Mouse (Mus musculus) heart, postnatal 10 days (tissue): Measurements from ENCODE around the gene Stambp. TPM values are rescaled to one million over a fixed set of nuclear protein-coding genes. Genes with fewer than 3 reads are reported as not detected.
"Not testable (repeated sequence)": the region's sequence is repeated elsewhere in the genome, so short reads cannot be mapped to it uniquely, and the experiment has no call there.

Source experiments
- DNase-seq, 2 experiments: peaks; one replicate each; pipeline ENCODE4 v3.0.0; 2021
- intact Hi-C: fragments of 180-260 bp; cut with DNase I; formaldehyde crosslinking; loops from one replicate; pipeline ENCODE4 v1.15.1; 2025
- total RNA-seq, 2 experiments: library from RNA; stranded (reverse); gene quantifications; 2 replicates each; pipeline ENCODE4 v1.2.3; 2021

Gene Stambp
- 10 to 100 TPM; 15.0 to 17.1 TPM for total RNA-seq

DNA sequence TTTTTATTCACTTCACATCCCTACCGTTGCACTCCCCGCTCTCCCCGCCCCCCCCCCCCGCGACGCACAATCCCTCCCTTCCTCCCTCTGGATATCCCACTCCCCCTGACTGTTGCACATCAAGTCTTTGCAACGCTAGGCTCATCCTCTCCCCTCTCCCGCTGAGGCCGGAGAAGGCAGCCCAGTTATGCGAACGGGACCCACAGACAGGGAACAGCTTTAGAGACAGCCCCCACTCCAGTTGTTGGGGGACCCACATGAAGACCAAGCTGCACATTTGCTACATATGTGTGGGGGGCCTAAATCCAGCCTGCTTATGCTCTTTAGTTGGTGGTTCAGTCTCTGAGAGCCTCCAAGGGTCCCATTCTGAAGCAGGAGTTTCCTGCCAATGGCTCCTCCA lies at the start of gene Stambp:
Gene Stambp, minus strand, starts transcription at position 59 of the 400 bp plus-strand sequence.
- intact Hi-C loops, result no loop called here

DNA sequence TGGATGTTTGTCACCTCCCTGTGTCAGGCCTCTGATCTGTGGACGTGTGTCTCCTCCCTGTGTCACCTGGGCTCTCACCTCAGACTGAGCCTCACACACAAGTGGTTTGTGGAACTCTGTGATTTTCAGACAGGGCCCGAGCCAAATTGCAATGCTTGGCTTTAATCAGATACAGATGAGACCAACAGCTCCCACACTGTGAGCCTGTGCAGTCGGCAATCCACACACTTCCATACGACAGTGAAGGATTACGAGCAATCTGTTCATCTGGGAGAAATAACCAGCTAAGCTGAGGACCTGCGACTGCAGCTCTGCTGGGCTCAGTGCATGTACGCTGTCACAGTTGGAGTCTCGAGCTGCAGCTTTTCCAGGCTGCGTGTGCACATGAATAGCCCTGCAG lies 47.4 kb upstream of the Stambp start:
- intact Hi-C loops, result loop anchor here (5.0 kb wide), 1 partner anchor 263 kb away; no protein-coding TSS in a partner anchor

More for the DNA sequence above, at the start of gene Stambp:
- peak in 1 of 2 experiments; percentile 31 for DNase-seq

DNA sequence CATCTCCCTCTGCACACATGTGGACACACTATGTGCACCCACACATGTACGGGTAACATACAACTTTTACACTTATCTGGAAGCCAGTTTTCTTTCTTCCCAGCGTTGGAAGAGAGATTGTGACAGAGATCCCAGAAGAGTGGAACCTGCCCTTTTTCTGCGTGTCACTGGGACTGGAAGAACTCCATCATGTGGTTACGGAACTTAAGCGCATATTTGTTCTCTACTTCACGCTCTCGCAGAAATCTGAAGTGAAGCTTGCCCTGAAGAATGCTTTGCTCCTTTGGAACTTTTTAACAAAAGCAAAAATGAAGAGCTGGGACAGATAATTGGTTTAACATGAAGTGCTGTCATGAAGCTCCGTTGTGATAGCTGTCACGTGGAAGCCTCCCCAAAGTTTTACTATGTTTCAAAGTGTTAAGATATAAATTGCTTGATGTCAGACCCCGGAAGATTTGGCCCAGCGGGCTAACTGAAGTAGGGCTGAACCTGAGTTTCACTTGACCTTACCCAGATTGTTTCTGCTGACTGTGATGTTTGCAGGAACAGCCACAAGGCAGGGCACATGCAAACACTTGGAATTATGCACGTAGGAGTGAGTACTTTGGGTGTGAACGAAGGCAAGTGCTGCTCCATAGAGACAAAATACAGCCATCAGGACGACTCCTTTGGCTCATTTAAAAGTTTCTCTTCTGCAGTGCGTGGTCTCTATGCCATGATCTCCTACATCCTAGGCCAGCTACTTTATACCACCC lies 45.2 kb upstream of the Stambp start:
- DNase-seq, result no peak
- intact Hi-C loops, result loop anchor here (5.0 kb wide), 1 partner anchor 260 kb away; no protein-coding TSS in a partner anchor

More for the DNA sequence above, 47.4 kb upstream of the Stambp start:
- DNase-seq, result no peak

DNA sequence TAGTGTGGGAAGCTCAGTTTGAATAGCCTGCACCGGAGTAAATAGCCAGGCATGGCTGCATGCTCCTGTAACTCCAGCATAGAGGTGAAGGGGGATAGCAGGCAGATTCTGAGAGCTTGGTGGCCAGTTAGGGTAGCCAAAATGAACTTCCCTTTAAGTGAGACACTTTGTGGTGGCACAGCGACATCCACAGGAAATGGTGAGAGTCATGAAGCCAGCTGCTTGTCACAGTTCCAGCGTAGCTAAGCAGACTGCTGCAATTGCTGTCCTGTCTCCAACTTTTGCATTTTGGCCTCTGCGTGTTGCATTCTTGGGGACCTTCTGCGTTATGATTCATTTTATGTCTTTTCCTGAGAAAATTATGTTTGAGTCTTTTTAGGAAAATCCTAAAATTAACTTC lies 44.0 kb upstream of the Stambp start:
- DNase-seq, result peak; percentile 90 to 91
- intact Hi-C loops, result loop anchor here (1.0 to 5.0 kb wide), 2 partner anchors 33 to 259 kb away; no protein-coding TSS in a partner anchor

DNA sequence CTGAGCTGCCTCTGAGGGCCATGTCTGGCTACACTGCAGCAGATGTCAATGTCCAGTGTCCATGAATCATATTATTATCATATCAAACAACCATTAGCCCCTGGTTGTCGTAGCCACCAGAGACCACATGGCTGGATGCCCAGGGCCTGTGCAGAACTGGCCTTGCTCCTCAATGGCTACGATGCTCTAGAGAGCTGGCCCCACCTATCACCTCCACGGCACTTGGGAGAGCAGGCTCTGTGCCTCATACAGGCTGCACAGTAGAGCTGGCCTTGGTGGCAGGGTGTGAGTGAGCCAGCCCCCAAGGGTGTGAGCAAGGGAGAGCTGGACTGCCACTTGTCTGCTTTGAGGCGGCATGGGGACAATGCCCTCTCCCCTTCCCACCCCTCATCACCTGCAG lies 41.9 kb upstream of the Stambp start:
- intact Hi-C loops, result no loop called here
- DNase-seq, result no peak

DNA sequence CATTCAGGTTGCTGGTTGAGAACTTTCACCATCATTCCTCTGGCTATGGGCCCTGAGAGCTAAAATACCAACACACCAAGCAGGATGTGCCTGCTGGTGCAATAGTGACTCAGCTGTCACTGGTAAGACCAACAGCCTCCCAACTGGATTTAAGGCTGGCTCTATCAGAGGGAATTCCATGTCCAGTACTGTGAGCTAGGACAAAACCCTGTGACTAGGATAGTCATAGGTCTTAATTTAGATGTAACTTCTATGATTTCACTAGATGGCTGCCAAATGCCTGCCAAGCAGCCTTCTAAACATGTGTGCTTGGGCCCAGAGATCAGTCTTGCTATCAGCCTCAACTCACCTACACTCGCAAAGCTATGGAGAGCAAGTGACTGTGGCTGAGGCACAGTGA lies 40.4 kb upstream of the Stambp start:
- intact Hi-C loops, result no loop called here
- DNase-seq, result peak in 1 of 2 experiments; percentile 19

DNA sequence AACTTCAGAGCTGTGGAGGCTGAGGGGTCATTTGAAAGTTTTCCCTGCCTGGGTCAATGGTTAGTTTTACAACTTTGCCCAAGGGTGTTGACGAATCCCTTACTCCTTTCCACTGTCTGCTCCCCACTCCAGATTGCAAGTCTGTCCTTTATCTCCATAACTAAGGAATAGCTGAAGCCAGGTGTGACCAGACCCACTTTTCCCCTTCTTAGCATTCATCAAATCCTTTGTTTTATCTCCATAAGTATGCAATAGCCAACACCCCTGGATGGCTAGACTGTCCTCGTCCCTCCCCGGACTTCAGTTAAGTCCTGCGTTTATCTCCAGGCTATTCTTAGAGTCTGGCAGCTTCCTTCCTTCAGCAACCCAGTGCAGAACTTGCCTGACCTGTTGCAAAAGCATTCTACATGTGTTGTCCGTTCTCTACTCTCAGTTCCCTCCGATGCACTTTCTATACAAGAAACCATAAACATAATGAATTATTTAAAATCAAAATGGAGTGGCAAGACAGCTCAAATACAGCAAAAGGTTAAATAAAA lies 27.2 kb upstream of the Stambp start:
- intact Hi-C loops, result loop anchor here (2.0 kb wide), 1 partner anchor 17 kb away; no protein-coding TSS in a partner anchor
- peak; percentile 60 to 62 for DNase-seq

DNA sequence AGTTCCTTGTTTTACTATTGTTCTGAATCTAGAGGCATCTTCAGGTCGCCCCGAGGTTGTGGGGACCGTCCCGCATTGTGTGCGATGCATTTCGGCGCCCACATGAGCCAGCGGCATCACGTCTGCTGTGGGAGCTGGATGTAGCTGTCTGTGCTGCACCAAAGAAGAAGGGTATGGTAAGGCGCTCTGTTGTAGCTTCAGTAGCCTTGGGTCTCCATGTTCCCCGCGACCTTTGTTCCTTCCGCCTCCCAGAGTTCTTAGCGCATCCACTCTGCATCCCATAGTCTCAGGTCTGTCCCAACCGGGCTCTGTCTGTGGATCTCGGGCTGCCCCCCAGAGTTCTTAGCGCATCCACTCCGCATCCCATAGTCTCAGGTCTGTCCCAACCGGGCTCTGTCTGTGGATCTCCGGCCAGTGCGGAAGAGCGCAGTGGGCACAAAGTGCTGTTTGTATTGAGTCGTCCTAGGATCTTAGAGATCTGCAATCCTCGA lies 26.6 kb upstream of the Stambp start:
- DNase-seq, result peak; percentile 22 to 24

DNA sequence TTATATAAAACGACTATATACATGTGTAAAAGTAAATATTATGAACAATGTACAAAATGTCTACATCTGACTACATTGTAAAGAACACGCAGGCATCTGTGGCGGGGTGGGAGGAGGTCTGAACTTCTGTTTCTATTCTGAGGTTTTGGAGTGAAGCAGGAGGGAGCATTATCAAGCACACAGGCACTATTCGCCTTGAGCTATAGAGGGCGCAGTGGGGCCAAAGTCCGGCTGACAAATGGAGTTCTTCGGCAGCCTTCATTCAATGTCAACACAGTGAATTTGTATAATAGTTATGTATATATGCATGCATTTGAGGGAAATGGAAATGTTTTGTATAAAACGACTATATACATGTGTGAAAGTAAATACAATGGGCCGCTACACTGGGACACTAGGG lies 26.1 kb upstream of the Stambp start:
- DNase-seq, result peak; percentile 78 to 81
- intact Hi-C loops, result loop anchor here (2.0 kb wide), 1 partner anchor 16 kb away; no protein-coding TSS in a partner anchor

More for the DNA sequence above, 26.6 kb upstream of the Stambp start:
- intact Hi-C loops, result loop anchor here (2.0 kb wide), 1 partner anchor 16 kb away; no protein-coding TSS in a partner anchor

DNA sequence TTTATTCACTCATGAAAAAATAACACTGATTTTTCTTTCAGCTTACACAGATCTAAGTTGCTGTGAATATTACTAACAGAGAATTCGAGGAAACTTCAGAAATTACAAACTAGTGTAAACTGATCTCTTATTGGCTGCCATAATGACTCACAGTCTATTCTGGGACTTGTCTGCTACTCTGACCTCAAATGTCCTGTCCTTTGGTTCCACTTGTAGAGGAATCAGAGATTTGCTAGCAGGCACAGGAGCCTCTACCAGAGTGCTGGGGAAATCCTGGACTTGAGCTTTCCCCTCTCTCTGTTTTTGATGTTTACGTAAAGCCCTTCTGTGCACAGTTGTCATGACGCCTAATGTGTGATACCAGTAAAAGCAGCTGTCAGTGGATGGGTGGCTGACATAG lies 25.5 kb upstream of the Stambp start:
- intact Hi-C loops, result loop anchor here (2.0 kb wide), 1 partner anchor 15 kb away; no protein-coding TSS in a partner anchor

DNA sequence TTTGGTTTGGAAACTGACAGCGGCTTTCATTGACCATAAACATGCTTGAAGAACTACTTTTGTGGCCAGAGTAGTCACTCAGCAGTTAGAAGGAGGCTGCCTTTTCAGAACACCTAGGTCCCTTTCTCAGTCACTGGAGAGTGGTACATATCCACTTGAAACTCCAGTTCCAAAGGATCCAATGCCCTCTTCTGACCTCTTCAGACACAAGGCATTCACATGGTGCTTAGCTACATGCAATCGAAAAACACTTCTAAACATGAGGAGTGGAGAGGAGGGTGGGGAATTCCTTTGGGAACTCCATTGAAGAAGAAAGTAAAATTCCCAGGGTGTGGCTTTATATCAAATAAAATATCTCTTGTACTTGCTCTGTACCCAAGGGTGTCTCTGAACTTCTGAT lies 22.5 kb upstream of the Stambp start:
- intact Hi-C loops, result no loop called here
- DNase-seq, result no peak

More for the DNA sequence above, 25.5 kb upstream of the Stambp start:
- peak; percentile 62 to 66 for DNase-seq

DNA sequence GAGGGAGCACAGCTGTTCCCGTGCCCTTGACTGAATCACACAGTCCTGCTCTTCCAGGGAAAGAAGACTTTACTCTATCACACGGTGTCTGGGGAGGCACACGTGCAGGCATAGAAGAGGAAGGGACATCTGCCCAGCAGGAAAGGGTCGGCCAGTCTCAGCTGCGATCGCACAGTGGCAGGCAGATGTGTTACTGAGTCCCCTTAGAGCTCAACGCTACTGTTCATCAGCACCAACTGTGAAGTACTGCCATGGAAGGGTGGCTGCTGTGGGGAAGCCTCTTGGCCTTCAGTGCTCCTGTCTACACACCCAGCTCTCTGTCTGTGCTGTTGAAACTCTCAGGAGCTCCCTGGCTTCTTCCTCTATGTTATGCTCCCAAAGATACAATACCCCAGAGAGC lies 21.4 kb upstream of the Stambp start:
- DNase-seq, result no peak

DNA sequence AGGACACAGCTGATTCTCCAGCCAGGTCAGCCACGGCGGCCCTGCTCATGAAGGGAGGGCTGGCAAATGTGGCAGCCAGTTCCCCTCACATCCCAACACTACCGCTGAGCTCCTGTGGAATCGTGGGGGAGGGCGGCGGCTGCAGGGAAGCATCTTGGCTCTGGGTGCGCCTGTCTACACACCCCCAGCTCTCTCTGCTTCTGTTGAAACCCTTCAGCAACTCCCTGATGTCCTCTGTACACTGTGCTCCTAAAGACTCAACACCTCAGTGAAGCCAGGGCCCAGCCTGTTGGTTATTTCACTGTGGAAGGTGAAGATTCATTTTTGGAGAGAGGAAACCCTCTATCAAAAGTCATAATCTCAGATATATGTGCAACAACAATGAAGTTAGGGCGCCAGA lies 19.5 kb upstream of the Stambp start:
- intact Hi-C loops, result no loop called here
- no peak for DNase-seq

More for the DNA sequence above, 21.4 kb upstream of the Stambp start:
- intact Hi-C loops, result no loop called here

DNA sequence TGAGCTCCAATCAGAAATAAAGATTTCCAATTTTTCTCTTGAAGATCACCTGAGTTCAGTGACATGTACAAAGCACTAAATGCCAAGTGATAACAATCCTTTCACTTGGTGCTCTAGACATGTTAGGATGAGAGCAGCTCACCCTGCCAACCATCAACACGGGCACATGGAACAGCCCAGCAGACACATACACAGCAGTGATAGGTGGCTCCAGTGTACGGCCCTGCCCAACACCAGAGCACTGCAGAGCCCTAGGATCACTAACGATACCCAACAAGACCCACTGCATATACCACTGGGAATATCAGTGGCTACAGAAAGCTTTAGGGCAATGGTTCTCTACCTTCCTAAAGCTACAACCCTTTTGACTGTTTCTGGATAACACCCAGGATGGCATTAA lies 17.8 kb upstream of the Stambp start:
- intact Hi-C loops, result no loop called here
- DNase-seq, result no peak

DNA sequence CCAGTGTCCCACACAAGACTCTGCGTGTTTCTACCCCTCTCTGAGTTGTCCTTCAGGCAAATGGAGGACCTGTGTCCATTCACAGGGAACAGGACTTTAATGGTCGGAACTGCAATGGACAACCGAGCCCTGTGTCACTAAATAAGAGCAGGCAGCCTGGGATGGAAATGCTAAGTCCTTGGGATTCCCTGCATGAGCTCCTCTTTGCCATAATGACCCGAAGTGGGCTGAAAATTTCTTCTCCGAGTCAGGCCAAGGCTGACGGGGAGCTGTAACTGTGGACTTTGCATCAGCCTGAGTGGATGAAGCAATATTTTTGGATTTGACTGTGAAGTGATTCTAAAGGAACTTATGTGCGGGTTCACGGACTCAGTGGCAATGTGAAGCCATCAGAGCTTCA lies 14.7 kb upstream of the Stambp start:
- DNase-seq, intact Hi-C loops: not testable (repeated sequence)

DNA sequence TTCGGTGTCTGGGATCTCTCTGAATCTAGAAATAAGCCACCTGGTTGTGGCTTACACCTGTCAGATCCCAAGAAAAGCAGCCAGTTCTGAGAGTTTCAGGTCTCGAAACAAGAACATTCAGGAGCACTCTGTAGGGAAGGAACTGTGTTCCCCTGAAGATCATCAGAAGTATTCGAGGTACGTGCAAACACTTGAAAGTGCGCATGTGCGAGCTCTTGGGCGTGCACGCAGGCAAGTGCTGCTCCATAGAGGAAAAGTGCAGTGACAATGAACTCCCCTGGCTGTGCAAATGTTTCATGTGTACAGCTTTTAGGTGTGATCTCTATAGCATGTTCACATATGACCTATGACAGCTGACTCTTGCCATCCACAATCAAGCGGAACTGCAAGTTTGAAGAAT lies 12.8 kb upstream of the Stambp start:
- intact Hi-C loops, DNase-seq: not testable (repeated sequence)

DNA sequence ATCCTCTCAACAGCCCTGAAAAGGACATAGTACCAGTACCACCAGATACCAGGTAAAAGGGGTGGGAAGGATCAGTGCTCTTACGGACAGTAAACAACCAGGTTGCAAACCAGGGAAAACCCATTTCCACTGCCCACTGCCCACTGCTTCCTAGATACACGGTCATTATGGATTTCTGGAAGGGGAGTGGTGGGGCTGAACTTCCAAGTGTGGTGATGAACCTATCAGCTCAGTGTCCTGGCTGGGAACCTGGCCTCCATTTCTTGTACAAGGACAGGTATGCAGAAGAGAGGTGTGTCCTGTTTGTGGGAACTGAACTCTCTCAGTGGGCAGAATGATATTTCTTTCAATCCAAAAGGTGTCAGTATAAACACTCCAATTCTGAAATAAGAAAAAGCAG lies 11.1 kb upstream of the Stambp start:
- intact Hi-C loops, result loop anchor here (1.0 to 2.0 kb wide), 3 partner anchors 15 to 90 kb away; no protein-coding TSS in a partner anchor
- no peak for DNase-seq

DNA sequence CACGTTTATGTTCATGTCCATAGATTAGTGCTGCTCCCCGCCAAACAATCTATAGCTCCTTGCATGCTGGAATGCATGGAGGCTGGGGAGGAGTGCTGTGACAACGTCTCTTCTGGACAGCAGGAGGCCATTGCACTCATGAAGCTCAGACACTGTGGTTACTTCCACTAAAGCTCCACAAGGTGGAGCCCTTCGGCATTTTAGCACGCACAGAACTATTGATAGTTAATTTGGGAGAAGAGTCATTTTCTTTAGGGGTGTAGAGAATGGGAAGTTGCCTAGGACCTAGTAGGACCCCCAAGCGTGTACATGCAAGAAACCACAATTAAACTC lies 10.4 kb upstream of the Stambp start:
- peak; percentile 59 to 65 for DNase-seq
- intact Hi-C loops, result loop anchor here (1.0 to 2.0 kb wide), 3 partner anchors 16 to 90 kb away; no protein-coding TSS in a partner anchor

DNA sequence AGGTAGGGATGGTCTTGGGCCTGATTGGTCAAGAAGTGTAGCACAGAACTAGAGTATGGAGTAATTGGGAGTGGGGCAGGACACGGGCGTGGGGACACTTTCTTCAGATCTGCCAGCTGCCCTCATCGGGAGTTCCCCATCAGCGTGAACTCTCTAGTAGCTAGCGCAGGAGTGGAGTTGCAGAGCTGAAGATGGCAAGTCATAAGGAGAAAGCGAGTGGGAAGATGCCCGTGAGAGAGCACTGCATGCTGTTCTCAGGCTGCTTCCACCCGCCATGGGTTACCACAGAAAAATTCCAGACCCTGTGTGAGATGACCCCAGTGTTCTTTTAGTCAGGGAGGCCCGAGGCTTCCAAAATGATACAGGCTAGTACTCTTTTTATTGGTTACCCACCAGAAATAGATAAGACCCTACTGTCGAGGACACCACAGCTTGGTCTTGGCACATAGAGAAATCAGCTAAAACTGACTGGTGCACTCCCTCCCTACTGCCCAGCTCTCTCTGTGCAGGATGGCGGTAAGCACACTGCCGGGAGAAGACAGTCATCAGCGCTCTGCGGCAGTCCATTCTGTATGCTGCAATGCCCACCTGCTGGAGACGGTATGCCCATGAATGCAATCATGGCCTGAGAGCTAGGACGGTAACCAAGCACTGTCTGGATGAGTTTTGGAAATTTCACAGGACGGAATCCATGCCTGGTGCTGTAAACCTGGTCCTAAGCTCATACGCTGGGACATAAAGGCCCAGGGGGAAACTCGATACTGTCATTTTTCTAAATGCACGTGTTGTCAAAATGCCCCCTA lies 9.8 kb upstream of the Stambp start:
- intact Hi-C loops, result loop anchor here (2.0 kb wide), 1 partner anchor 16 kb away; no protein-coding TSS in a partner anchor
- no peak for DNase-seq

DNA sequence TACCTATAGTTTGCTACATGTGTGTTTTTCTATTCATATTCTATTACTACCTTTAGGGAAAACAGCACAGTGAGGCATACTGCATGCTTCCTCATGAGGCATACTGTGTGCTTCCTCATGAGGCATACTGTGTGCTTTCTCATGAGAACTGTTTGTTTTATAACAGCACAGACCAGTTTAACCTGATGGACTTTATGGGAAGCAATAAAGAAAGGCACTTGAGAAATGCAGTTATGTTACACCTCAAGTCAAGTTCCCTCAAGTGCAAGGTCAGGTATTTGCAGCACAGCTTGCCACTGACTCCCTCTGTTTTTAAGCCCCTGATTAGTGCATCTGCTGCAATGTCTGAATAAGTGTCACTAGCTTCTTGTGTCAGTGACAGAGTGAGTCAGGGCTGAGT lies 5.0 kb upstream of the Stambp start:
- intact Hi-C loops, result no loop called here
- no peak for DNase-seq

DNA sequence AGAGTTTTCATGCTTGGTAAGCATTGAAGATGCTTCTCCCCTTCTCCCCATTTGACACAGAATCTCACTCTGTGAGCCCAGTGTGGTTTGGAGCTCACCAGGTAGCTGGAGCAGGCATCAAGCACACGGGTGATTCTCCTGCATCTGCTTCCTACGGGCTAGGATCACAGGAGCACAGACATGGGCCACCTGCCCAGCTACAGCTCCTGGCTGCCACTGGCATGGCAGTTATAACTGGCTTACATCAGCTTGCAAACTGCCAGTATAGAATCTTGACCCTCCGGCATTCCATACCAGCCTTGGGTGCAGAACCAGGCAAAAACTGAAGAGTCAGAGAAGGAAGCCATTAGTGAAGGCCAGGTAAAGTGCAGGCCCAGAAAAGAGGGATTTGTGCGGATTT lies 3.1 kb upstream of the Stambp start:
- intact Hi-C loops, result no loop called here
- no peak for DNase-seq
